Mouse (Mus musculus) liver, embryonic 14 days (tissue): Measurements from ENCODE around the gene Rpl12. TPM values are rescaled to one million over a fixed set of nuclear protein-coding genes. Genes with fewer than 3 reads are reported as not detected.

Source experiments
- polyA plus RNA-seq: library from polyadenylated mRNA; depleted of rRNA; stranded (reverse); fragments of >200 nt; gene quantifications from 2 replicates; pipeline ENCODE4 v1.2.3, GENCODE M21; 2012; rRNA removed

The Rpl12 gene
- 627 and 656 TPM in 2 replicates for polyA plus RNA-seq

GRCm38 (mm10) chr2:32961192-32961995 is at the start of gene Rpl12, which contains the start of gene Lrsam1:
Rpl12 (plus strand) TSS chr2:32961559.
Lrsam1 (minus strand) TSS chr2:32961614.

GRCm38 (mm10) chr2:32981725-32982271 is 20.4 kb downstream of the Rpl12 start, which contains the start of gene Slc2a8:
Slc2a8 (minus strand) TSS chr2:32982083.

Other genes with a start within 250 kb of the Rpl12 start
- gene Cdk9, start 248.5 kb upstream of the Rpl12 start, polyA plus RNA-seq: 52.6 and 57.4 TPM in 2 replicates
- 3.8 and 4.6 TPM in 2 replicates for gene Sh2d3c, start 240.5 kb upstream of the Rpl12 start, polyA plus RNA-seq
- 0.06 TPM in 1 of 2 replicates, not detected in the other for gene 6330409D20Rik, start 220.5 kb upstream of the Rpl12 start, polyA plus RNA-seq
- 17.3 and 22.1 TPM in 2 replicates for gene Tor2a, start 204.3 kb upstream of the Rpl12 start, polyA plus RNA-seq
- gene Ttc16, start 185.9 kb upstream of the Rpl12 start, polyA plus RNA-seq: 0.21 and 0.23 TPM in 2 replicates
- 1.6 and 1.8 TPM in 2 replicates for gene Ptrh1, start 185.8 kb upstream of the Rpl12 start, polyA plus RNA-seq
- gene Cfap157, start 177.1 kb upstream of the Rpl12 start, polyA plus RNA-seq: 0.01 TPM in 1 of 2 replicates, not detected in the other
- gene Stxbp1, start 114.3 kb upstream of the Rpl12 start, polyA plus RNA-seq: 2.0 TPM in 2 replicates
- gene Fam129b, start 85.4 kb upstream of the Rpl12 start, polyA plus RNA-seq: 5.8 and 6.0 TPM in 2 replicates
- 2.4 and 2.5 TPM in 2 replicates for gene Lrsam1, start 55 bp downstream of the Rpl12 start, polyA plus RNA-seq
- gene Slc2a8, start 20.5 kb downstream of the Rpl12 start, polyA plus RNA-seq: 4.1 and 4.7 TPM in 2 replicates
- 0.51 and 0.78 TPM in 2 replicates for gene Garnl3, start 170.1 kb downstream of the Rpl12 start, polyA plus RNA-seq